17 mouse cellular contexts compared by ENCODE assay signal in genomic region chr10:117516510-117516909, GRCm38 (mm10).
"Had no signal": no experiment of that assay in that cellular context is flagged by ENCODE, and none has a peak within 500 bp of the region (broad histone marks: within the 10 kb centered on the region; RNA-seq: fewer than 3 reads in every experiment).

No protein-coding gene starts in this region.

- H3K36me3 ChIP-seq: heart, embryonic 10.5 days; heart, embryonic 12.5 days; hindbrain, embryonic 10.5 days; intestine, embryonic 15.5 days; limb, embryonic 10.5 days; limb, embryonic 12.5 days; liver, embryonic 13.5 days had no signal

- H3K4me2 ChIP-seq: heart, embryonic 12.5 days; hindbrain, embryonic 14.5 days; intestine, embryonic 15.5 days; limb, embryonic 12.5 days; liver, embryonic 11.5 days; liver, embryonic 13.5 days had no signal

- H3K9me3 ChIP-seq: heart, embryonic 10.5 days; heart, embryonic 12.5 days; intestine, embryonic 15.5 days; limb, embryonic 10.5 days; limb, embryonic 12.5 days; liver, embryonic 13.5 days had no signal

- H3K4me1 ChIP-seq: intestine, embryonic 15.5 days had no signal

- ATAC-seq: hindbrain, embryonic 16.5 days; intestine, postnatal 0 days had no signal

- H3K9ac ChIP-seq: heart, embryonic 12.5 days; hindbrain, embryonic 14.5 days; intestine, embryonic 15.5 days; limb, embryonic 12.5 days; liver, embryonic 13.5 days had no signal

- DNase-seq: gastrocnemius, adult 2 months; gastrocnemius, postnatal 10 days; gastrocnemius, postnatal 25 days; liver; liver, embryonic 13.5 days had no signal

- H3K4me3 ChIP-seq: gastrocnemius, adult 2 months; heart, embryonic 10.5 days; heart, embryonic 12.5 days; hindbrain, embryonic 10.5 days; intestine, embryonic 15.5 days; layer of hippocampus, adult 2 months; left cerebral cortex, adult 2 months; limb, embryonic 10.5 days; limb, embryonic 12.5 days; liver, embryonic 13.5 days had no signal

- H3K27me3 ChIP-seq: heart, embryonic 12.5 days; intestine, embryonic 15.5 days; limb, embryonic 12.5 days; liver, embryonic 13.5 days had no signal

- H3K27ac ChIP-seq: gastrocnemius, adult 2 months; heart, embryonic 10.5 days; hindbrain, embryonic 10.5 days; hindbrain, embryonic 14.5 days; intestine, embryonic 15.5 days; layer of hippocampus, adult 2 months; left cerebral cortex, adult 2 months; limb, embryonic 12.5 days; liver, embryonic 13.5 days had no signal
